Mouse (Mus musculus): ENCODE data around the gene Kcnma1.

The Kcnma1 gene

GRCm38 (mm10) chr14:23772685-23773084 is 241.6 kb downstream of the Kcnma1 start:
- no peak for DNase-seq

DNA sequence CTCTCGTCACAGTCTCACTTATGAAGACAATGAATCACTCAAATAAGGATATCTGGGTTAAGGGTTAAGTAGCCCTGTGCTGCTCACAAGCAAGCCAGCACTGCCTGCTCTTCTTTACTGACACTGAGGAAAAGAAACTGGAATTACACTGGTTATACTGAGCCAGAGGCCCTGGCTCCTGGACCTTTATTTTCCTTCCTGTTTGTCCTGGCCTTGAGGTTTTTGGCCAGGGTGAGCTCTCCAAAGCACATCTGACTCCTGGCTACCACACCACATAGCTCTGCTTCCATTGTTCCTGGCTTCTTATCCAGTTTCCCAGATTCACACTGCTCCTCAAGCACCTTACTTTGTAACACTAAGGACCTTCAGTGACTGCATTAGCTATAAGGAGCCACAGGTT is 242.5 kb downstream of the Kcnma1 start:
- DNase-seq: no peak

DNA sequence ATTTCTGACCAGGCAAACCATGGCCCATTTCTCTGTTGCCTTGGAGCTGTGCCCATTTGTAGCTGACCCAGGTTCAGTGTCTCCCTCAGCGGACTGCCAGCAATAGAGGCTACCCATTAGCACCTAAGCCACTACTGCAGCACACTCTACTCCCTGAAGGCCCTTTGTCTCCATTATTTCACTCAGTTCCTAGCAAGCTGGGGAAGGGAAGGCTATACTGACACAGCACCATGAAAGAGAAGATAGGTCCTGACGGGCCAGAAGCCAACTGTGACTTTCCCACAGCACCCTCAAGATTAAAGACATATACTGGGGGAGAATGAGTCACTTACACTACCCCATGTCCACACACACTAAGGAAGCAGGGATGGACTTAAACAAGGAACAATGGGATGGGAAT is 251.8 kb downstream of the Kcnma1 start:
- DNase-seq: no peak

- no peak for DNase-seq
Measured at GRCm38 (mm10) chr14:23759626-23760025, 254.7 kb downstream of the Kcnma1 start.

- DNase-seq: no peak
Measured at GRCm38 (mm10) chr14:23758421-23758820, 255.9 kb downstream of the Kcnma1 start.

DNA sequence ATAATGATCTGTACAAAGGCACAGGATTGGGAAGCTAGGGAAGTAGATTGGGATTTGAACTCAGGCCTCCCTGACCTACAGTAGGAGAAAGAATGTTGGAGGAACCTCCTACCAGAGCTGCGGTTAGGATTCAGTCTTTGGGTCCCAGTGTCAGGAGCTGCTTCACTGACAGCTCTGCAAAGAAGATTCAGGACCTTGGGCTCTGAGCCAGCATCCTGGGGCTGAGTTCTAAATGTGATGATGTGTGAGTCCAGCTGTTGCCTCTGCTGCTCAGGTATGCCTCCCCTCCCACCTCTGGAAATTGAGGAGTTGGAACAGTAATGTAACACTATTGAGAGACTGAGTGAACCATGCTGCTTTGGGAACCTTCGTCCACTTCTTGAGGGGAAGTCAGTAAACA is 266.3 kb downstream of the Kcnma1 start:
- DNase-seq: no peak

DNA sequence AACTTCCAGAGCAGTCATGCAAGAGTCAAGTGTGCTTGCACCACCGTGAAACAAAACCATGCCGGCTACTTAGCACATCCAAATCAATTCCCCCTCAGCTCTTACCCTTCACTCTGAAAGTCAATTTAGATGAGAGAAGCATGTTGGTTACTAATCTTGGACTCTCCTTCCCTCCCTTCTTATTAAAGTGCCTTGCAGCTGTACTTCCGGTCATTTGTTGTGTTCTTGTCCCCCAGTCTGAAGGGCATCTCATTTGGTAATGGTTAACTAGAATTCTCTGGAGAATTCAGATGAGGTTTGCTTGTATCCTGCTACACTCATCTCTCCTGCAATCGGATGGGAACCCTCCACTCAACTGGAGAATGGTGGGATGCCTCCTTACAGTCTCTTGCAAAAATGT is 267.3 kb downstream of the Kcnma1 start:
- DNase-seq: no peak

DNA sequence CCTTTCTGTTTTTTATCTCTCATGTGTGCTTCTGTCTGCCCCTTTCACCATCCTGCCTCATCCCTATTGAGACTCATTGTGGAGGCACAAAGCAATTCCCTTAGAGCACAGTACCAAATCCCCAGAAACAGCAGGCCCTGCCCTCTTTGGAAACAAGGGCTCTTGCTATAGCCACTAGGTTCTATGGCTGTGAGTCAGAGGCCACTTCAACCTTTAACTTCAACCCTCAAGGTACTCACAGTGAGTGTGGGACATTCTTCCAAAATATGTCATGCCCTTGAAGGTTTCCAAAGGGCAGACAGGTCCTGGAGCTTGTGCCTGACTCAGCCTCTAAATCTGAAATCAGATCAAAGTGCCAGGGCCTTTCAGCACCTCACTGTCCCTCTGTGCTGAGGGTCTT is 272.8 kb downstream of the Kcnma1 start:
- no peak for DNase-seq

DNA sequence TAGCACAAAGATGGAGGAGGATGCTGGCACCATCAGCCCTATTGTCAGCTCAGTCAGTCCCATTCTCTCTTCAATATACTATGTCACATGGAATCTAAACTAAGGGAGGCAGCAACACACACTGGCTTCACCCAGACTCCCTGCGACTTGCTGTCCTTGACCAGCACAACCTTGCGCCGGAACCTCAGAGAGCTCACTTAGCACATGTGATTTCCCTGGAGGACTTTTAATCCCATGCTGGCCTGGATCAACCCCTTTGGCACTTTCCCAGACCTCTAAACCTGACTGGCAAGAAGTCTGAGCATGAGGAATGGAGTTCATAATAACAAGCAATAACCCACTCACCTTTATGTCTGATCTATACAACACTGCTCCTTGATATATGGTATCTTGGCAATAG is 280.1 kb downstream of the Kcnma1 start:
- DNase-seq: no peak

DNA sequence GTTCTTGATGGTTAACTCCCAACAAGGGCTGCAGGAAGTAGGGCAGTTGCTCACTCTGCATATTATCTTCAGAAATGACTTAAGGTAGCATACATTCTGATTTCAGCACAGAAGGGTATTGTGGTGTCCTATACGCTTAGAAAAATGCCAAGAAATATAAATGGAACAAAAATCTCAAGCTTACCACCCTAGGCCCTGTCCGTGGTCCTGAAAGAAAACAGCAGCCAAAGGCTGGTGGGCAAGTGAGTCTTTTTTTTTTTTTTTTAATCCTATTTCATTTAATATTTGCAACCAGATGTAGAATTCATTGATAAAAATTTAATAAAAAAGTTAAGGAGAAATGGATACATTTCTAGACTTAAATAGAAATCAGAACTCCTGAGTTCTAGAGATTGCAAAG is 284.9 kb downstream of the Kcnma1 start:
- peak; percentile 9 for DNase-seq

DNA sequence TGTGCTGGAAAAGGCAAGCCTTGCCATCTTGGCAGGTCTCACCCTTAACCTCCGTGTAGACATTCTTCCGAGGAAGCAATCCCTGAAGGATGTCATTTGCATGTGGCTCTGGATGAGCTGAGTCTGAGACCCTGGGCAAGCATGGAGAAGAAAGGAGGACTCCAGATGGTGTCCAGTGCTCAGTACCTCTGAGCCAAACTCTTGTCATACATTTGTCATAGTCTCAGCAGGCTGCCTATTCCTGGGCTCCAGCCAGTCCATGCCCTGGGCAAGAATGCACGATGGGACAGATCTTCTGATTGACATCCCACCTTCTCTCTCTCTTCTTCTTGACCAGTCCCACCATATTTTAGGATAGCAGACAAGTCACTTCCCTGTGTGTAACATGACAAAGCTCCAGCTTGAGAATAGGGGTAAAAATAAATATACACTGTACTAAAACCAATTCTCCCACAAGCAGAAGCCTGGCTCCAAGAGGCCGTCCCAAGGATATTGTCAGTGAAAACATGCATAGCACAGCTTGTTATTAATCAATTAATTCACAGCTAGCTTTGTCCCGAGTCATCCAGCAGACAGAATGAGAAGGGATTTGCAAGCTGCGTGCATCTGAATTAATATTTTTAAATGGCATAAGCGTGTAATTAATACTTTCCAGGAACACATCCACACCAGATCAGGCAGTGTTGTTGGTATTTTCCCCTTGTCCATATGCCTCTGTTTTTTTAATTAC is 290.4 kb downstream of the Kcnma1 start:
- no peak for DNase-seq

DNA sequence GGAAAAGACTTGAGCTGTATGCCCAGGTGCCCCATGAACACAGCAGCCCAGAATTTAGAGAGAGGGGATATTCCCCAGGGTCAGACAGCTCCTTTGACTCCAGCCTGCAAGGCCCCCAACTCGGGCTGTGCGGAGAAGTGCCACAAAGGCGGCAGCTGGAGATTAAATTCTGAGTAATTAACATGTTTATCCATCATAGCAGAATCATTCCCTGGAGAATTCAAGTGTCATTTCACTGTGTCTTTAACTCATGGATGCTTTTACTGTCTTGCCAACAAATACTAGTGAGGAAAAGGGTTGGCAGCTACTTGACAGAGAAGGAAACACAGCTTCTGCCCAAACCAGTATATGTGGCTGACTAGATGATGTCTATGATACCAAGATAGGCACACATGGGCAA is 295.0 kb downstream of the Kcnma1 start:
- no peak for DNase-seq

DNA sequence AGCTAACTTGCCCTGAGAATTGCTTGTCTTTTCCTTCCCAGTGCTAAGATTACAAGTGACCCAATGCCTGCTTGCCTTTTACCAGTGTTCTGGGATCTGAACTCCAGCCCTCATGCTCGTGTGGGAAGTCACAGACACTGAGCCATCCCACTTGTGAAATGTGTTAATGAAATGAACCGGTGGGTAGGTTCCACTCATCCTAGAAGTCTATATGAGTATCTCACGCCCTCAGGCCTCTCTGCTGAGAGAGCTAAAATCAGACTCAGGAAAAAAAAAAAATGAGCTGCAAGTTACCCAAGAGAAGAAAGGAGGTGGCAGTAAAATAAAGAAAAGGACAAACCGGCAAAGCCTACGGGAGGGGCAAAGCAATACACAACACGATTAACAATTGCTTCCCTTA is 295.6 kb downstream of the Kcnma1 start:
- DNase-seq: no peak

DNA sequence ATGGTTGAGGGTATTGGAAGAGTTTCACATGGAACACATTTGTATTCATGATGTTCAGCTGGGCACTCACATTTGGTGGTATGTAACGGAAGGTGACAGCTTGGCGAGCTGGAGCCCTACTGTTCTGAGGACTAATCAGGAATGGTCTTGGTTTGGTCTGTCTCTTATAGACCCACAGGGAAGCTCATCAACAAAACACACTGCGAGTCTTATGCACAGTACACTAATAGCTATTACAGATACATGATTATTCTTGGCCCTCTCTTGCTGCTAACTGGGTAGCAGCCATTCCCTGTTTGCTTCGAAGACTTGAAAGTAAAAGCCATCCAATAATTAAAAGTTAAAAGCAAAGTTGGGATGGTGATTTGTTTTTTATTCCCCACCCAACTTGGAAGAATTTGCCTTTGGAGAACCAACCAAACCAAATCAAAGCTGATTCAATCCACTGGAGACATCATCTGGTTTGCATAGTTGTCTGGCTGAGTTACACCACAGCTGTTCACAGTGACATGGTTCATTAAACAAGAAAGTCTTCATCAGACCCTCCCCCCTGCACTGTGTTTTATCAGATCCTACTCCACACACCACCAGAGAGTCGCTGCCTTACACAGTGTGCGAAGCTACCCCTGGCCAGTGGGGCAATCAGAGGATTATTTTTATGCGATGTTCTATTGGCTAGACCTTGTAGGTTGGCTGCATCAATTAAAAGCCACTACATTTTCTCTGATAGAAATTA is 299.7 kb downstream of the Kcnma1 start:
- DNase-seq: no peak

- no peak for DNase-seq
Measured at GRCm38 (mm10) chr14:23712891-23713290, 301.4 kb downstream of the Kcnma1 start.

DNA sequence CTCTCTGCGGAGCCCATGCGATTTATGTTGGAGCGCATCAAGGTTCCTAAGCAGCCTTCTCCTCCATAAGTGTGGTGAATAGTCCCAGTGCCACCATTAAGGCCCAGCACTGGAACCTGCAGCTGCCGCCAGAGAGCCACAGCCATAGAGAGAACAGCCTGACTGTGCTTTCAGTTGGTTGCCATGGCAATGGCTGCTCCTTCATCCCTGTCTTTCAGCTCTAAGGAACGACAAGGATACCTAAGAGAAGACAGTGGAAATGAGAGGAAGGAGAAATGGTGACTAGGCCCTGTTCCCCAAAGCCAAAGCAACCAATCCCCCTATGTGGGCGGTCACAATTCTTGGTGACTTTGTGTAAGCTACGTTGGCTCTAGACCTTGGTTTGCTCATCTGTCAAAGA is 303.3 kb downstream of the Kcnma1 start:
- DNase-seq: no peak

- DNase-seq: peak; percentile 54
Measured at GRCm38 (mm10) chr14:23706837-23707236, 307.5 kb downstream of the Kcnma1 start.

DNA sequence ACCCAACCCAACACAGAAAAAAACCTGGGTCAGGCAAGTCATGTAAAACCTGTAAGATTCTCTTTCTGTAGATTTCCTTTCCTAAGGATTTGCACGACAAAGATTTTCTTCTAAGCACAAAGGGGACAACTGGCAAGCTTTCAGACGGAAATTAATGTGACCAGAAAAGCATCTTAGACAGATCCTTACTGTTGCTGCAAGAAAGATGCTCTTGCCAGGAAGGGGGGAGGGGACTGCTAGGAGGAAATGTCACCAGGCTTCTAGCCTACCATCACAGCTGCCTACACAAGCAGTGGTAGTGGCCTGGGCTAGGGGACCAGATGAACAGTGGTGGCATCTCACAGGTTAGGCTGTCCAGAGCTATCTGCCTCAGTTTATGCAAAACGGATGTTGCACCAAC is 308.6 kb downstream of the Kcnma1 start:
- DNase-seq: peak; percentile 57

DNA sequence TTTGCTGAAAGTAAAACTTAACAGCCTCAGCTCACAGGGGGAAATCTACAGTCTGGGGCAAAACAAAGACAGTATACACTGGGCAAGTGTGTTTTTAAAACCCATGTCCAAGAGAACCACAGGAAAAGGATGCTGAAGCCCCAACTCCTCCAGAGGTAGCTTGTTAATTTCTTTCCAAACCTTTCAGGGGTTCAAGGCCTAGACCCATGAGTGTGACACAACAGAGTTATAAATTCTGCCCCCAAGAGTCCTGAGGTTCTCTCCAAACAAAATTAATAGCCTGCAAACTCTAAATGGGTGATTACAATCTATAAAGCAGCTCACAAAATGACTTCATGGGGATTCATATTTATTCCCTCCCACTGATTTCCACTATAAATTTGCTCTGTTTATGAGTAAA is 310.0 kb downstream of the Kcnma1 start:
- DNase-seq: no peak

DNA sequence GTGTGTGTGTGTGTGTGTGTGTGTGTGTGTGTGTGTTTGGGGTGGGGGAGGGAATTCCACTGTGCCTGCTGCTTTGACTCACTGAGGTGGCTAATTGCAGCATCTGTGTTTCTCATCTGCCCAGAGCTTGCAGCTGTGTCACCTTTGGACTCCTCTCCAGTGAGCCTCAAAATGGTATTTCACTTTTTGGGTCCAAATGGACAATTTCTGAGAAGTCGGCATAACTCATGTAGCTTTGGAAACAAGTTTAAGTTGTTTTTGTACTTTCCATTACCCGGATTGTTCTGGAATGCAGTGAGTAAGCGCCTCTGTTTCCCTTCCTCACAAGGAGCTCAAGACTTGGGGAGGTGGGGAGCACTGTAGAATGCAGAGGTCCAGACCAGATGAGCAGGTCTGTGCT is 317.9 kb downstream of the Kcnma1 start:
- no peak for DNase-seq

- DNase-seq: no peak
Measured at GRCm38 (mm10) chr14:23689681-23690080, 324.6 kb downstream of the Kcnma1 start.

GRCm38 (mm10) chr14:23688513-23688912 is 325.8 kb downstream of the Kcnma1 start:
- no peak for DNase-seq

- DNase-seq: no peak
Measured at GRCm38 (mm10) chr14:23684463-23685066, 329.7 kb downstream of the Kcnma1 start.

DNA sequence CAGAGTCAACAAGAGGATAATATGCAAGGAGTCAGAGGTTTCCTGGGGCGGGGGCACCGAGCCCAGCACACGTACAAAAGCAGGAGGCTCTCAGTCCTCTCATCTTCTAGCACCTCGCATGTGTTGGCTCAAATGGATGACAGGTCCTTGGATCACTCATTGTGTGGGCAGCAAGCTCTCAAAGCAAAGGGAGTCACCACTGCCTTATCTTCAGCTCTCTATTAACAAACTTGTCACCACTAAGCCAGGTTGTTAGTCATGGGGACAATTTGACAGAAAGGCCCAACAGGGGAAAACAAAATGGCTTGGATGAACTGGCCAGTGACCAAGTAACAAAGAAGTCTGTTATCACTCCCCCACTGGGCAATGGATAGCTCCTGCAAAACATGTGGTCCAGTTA is 331.5 kb downstream of the Kcnma1 start:
- DNase-seq: no peak
